Mouse (Mus musculus) olfactory bulb, adult 2 months (tissue): ENCODE data around the gene Igsf21.

Experiments
- CTCF ChIP-seq: fragments of 200-500 bp; IDR thresholded peaks from 2 replicates; pipeline ENCODE4 v1.5.1; 2012; ENCODE audit warnings: low read depth, mild to moderate bottlenecking, low read length, moderate library complexity; ENCODE audit not compliant: insufficient read depth
- POLR2A ChIP-seq: fragments of 200-500 bp; IDR thresholded peaks from 2 replicates; pipeline ENCODE4 v1.6.1; 2012; ENCODE audit warnings: mild to moderate bottlenecking, low read depth, low read length, moderate library complexity; ENCODE audit not compliant: insufficient read depth

DNA sequence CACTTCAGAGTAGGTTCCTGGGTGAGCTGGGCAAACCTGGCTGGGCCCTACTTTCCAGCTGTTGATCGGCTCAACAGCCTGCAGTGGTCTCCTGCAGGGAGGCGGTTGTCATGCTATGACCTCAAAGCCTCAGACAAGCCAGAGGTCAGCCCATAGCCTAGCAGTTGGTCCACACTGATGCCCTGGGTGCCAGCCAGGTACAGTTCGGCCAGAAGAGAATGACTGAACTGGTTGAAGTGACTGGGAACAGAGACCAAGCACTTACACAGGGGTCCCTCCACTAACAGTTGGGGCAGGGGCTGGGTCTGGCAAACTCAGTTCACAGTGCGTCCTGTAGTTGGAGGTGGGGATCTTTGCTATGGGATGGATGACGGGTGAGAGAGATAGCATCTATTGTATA is 162.5 kb downstream of the Igsf21 start:
- TF ChIP-seq CTCF (no peak), POLR2A (no peak)
